Mouse (Mus musculus): ENCODE measurements around the gene Cish.

Gene Cish

DNA sequence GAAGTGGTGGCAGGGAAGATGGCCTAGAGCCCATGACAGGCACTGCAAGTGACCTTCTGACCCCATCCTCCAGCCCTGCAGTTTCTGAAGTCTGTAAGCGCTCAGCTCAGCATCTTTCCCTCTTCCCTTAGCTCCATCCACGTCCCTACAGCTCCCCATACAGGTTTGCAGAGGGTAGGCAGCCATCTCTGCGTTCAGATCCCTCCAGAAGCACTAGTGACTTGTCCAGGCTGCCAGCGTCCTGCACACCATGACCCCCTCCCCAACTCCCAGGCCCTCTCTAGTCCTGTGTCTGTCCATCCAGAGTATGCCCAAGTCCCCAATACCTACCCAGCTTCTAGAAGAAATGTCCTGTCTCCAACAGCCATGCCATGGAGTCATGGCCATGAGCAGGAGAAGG lies 17.7 kb upstream of the Cish start:
- DNase-seq (ENCODE audit: low spot score), result no peak

DNA sequence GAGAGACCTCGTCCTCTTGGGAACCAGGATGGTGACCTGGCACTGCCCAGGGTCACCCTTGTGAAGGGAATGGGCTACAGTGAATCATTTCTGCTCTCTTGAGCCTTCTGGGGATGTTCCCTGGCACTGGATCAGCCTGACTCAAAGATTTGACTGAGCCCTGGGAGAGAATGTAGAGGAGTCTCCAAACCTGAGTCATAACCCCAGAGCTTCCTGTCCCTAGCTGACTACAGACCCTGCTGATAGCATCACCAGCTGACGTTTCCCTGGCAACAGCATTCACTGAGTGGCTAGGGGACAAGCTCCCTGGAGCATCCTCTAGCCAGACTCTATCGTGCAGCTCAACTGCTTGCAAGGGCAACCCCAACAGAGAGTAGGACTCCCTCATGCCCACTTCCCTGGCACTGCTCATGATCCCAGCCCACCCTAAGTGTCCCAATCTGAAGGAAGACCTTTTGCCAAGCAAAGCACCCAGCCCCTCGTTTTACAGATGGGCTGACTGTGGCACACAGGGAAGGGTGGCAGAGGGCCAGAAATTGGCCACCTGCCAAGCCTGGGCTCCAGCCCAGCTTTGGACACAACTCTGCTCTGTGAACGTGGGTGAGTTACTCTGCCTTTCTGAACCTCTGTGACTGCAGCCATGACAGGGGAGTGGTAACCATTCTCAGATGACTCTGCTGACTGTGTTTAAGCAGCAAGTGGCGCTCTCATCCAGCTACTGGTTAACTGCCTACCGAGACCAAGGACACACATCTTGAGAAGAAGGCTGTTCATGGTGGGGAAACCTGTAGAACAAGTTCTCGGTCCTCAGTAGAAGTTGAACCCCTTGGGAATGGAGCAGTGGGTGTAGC lies 17.1 kb upstream of the Cish start:
- peak; percentile 43 for DNase-seq (ENCODE audit: low spot score)

DNA sequence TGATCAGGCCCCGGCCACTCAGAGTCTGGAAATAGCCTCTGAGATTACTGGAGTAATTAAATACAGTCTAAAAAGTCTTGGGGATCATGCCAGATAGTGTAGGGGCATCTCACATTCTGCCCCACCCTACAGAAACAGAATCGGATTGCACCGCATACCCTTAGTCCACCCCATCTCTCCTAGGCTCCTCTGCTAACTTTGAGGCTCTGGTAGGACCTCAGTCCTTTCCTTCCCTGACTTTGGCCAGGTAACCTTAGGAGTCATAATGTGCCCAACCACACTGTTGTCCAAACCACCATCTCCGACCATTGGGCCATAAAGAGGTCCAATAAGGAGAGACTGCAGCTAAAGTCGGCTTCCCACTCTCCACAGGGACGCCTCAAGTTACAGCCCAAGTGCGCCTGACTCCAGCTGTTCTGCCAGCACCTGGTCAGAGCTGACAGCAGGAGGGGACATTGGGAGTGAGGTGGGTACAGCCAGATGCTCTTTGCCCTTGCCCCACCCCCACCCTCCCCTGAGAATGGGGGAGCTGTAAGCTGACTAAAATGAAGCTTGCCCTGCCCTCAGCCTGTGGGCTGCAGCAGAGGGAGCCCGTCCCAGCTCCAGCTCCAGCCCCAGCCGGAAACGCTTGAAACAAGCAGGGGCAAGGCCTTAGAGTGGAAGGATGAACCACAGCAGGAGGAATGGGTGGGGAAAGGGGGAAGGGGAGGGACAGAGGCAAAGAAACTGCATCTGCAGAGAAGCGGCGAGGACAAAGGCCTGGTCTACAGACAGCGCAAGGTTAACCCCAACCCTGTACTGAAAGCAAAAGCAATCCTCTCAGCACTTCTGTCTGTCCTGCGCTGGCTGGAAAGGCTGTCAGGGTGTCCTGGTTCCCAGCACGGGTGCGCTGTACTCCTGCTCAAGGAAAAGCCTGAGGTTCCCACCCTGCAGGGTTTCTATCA lies 16.2 kb upstream of the Cish start:
- DNase-seq (ENCODE audit: low spot score), result peak; percentile 16

DNA sequence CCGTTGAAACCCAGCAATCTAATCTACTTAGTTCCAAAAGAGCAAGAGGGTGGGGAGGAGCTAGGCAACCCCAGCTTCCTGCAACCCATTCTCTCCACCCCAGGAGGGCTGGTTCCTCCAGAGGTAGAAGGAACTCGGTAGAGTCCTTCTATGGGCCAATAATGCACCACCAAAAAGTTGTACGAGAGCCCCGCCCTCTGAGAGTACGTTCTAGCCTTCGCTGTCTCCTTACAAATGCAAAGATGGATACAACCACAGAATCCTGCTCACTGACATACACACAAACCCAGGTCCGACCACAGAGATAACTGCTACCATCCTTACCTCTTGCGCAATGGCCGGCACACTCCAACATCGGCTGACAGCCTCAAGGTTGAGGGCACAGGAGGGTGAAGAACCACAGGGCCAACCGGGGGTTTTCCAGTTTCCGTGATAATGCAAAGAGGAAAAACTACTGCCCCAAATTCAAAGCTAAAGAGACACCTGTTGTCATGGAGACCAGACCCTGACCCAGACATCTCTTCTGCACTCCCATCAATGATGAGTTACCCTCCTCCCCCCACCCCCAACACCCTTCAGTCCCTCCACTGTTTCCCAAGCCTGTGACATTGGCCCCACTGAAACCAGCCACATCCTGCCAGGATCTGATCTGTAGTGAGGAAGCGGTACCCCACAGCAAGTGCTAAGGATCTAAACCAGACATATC lies 15.4 kb upstream of the Cish start:
- peak; percentile 28 for DNase-seq (ENCODE audit: low spot score)

DNA sequence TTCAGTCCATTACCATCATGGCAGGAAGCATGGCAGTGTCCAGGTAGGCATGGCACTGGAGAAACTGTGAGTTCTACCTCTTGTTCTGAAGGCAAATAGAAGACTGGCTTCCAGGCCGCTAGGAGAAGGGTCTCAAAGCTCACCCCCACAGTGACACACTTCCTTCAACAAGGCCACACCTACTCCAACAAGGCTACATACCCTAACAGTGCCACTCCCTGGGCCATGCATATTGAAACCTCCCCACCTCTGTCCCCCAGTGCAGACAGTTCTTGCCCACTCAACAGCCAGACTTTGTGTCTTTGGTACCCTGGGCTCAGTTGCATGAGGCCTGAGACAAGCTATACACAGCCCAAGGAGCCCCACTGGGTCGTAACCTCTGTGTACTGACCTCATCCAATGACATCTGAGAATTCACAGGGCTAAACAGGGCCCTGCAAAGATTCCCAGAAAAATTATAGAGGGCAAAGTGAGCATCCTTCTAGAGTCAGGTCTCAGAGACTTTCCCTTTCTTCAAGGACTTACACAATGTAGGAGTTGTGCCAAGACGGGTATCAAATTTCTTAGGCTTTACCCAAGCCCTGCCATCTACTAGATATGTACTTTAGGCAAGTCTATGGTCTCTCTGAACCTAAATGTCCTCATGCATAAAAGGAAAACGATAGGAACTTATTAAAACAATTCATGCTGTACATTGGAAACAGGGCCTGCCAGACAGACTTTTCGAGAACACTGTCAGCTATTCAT lies 14.4 kb upstream of the Cish start:
- no peak for DNase-seq (ENCODE audit: low spot score)

DNA sequence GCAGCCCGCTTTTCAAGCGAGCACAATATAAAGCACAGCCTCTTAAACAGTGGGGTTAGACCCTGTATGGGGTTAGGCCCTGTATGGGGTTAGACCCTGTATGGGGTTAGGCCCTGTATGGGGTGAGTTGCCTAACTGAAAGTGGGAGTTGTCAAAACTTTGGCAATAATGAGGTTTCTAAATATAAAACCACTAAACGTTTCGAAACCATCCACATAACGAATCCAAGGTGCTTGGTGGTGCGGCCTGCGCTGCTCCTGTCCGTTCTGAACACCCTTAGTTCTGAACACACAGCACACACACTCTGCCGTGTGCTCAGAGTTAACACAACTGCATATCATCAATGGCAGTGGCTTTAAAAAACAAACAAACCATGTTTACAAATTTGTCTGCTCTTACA lies 12.9 kb upstream of the Cish start:
- DNase-seq (ENCODE audit: low spot score), result no peak

DNA sequence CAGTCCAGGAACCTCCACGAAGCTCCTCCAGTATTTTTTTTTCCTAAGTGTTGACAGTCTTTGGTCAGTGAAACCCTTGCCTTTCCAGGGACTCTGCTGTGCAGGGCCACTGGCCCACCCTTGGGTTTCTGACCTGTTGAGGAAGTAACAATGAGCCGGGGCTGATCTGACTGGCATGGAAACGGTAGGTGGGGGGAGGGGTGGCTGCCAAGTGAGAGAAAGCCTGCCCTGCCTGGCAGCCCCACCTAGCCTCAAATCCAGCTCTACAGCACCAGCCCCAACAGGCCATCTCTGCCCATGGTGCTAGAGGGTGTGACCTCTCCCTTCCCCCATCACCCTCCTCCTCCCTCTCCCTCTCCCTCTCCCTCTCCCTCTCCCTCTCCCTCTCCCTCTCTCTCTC lies 10.8 kb upstream of the Cish start:
- no peak for DNase-seq (ENCODE audit: low spot score)

DNA sequence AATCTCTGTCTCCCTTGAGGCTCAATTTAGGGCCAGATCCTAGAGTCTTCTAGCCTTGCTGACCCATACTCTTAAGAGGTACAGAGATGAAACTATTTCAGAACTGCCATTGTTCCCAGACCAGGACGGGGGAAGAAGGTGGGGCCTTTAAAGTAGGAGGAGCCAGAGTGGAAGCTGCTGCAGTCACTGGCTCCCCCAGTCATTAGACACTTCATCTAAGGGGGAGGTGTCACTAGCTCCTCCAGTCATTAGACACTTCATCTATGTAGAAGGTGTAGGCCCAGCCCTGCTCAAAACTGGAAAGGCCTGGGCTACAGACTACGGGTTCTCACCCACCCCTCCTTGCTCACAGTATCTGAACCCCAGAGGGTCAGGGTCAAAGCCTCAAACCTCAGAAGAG lies 8.5 kb upstream of the Cish start:
- no peak for DNase-seq (ENCODE audit: low spot score)

DNA sequence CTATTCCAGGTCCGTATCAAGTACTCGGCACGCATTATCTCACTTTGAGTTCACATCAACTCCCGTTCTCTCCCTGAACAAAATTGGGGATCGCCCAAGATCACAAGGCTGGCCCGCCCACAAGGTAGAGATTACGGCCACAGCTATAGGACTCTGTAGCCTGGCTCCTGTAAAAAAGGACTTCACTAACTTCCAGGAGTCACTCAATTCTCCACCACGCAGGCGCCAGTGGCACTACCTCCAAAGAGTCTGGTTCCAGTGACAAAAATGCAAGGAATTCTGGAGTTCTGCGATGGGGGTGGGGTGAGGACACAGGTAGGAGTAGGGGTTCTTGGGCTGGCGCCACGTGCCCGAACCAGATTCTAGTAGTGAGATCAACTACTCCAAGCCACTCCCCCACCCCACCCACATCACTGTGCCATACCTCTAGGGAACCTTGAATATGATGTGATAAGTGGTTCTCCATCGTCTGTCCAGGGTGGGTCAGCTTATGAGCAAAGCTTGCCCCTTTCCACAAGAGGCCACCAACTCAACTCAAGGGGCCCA lies 7.6 kb upstream of the Cish start:
- DNase-seq (ENCODE audit: low spot score), result no peak

DNA sequence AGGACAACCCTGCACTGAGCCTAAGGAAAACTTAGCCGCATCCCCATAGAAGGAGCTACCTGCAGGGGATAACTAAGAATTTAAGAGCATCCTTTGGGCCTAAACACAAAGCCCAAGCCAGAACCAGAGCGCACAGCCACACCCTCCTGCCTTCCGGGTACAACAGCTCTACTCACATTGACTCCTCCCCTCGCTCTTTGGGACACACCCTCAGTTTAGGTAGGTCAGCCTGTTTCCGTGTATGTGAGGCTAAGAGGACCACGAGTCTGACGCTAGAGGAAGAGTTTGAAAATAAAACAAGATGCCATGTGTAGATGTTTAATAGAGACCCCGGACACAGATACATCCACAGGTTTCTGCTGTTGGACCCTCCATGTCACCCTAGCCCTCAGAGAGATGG lies 7.1 kb upstream of the Cish start:
- DNase-seq (ENCODE audit: low spot score), result no peak

DNA sequence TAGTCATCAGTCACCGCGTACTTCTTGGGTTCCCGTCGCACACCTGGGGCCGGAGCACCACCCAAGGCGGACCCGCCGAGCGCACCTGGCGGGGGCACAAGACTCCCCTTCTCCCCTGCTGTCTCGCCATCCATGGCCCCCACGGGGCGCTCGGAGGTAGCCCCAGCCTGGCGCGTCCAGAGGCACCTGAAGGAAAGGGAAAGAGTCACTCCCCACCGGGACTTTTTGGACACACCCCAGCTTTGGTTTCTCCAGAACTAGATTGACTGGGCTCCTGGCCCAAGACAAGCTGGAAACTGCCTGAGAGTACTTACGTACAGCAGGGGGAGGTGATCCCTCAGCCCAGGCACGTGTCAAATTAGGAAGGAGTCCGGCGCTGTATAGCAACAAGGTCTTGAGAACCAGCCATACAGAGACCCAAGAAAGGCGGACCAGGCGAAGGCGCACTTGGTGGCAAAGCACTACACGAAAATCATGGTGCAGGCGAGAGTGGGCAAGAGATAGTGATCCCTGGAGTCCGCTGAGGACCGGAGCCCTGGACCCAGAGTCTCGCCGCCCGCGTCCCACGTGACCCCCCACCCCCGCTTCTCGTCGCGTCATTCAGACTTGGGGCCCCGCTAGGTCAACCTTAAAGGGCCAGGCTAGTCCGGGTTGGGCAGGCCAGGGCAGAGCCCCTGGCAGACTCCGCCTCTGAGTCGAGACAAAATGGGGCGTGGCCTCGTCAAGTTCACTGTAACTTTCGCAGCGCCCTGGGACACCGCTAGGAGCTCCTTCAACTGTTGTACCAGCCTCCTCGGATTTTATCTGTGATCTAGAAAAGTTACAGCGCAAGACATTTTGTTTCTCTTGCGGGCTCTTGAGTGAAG lies 6.4 kb upstream of the Cish start, which contains the start of gene Mapkapk3:
Gene Mapkapk3 (minus strand): TSS at position 667 of the 866 bp plus-strand sequence.
- peak; percentile 88 for DNase-seq (ENCODE audit: low spot score)

DNA sequence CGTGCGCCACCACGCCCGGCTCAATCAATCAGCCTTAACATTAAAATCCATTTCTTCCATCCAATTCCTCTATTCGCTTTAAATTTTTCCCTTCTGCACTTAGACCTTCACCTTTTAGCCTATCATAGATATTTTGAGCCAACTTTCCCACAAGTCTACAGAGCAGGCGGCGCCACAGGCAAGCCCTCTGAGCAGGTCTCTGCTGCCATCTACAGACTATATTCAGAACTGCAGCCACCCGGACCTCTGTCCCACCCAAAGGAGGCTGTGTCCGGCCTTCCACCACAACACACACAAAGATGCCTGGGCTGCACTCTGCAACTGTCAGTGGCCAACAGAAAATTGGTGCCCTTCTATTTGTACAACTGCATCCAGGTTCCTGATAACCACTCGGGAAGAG lies 4.9 kb upstream of the Cish start:
- no peak for DNase-seq (ENCODE audit: low spot score)

DNA sequence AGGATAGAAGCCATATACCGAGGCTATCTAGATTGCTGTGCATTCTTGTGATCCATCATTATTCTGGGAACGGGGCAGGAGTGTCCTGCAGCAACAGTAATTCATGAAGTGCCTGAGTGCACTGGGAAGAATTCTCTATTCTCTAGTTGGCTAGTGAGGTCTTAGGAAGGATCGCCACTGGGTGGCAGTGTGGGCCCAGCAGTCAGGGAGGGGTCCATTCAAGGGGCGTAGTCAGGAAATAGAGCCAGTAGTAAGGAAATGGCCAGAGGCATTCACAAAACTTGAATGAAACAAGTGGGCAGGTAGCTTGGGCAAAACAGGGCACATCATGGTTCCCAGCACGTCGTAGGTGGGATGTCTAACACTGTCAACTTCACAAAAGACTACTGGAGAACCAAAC lies 1.6 kb upstream of the Cish start:
- no peak for DNase-seq (ENCODE audit: low spot score)

DNA sequence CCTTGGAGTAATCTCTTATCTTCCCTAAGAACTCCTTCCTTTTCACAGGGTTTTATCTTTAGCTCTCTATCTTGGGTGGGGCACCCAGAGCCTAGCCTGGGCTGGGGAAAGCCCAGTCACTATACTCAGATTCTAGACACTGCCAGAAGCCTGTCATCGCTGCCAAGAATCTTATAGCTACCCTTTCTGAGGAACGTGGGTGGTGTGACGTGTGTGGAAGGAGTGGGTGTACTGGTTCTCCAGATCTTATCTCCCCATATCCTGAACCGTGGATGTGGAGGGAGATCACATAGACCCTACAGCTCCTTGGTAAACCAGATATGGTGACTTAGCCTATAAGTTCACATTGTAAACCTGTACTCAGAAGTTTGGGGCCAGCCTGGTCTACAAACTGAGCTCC lies 210 bp upstream of the Cish start:
- no peak for DNase-seq (ENCODE audit: low spot score)

DNA sequence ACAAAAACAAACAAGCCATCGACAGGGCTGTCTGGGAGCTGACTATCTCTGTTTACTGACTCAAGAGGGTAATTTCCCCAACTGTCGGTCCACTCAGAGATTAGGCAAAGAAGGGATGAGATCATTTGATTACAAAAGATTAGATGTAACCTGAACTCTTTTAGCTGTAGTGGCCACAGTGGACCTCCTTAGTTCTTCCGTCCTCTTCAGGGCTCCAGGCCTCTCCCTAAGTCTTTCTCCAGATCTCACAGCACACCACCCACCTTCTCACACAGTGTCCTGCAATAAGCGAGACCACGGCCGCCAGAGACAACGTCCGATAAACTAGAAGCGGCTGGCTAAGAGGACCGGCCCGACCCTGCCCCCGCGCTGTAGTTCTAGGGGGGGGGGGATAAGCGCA lies 215 bp downstream of the Cish start:
- DNase-seq (ENCODE audit: low spot score), result no peak

DNA sequence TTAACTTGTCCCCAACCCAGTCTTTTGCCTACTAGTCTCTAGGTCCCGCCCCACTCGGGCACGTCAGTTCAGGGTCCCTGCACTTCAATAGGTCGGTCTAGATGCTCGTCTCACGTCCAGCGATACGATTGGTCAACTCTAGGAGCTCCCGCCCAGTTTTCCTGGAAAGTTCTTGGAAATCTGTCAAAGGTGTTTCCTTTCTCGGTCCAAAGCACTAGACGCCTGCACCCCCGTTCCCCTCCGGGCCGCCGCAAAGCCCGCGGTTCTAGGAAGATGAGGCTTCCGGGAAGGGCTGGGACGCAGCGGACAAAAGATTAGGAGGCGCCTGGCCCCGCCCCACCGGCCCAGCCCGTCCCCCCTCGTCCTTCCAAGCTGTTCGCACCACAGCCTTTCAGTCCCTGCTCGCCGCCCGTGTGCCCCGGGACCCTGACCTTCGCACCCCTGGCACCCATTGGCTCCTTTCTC lies 707 bp downstream of the Cish start:
- DNase-seq (ENCODE audit: low spot score), result peak; percentile 92

DNA sequence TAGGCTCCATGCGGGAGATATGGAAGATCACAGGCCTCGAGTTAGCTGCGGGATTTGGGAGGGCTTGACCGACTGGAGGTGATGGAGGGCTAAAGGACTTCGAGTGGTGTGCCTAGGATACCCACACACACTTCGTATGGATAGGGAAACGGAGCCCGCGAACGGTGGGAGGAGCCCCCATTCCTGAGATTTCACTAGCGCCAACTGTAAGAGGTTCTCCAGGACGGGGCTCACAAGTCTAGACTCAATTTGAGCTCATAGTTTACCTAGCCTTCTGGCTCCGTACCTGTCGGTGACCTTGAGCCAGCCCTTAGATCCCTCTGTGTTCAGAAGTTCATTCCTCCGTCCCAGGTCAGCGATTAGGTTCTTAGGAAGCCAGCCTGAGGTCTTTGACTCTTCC lies 1.2 kb downstream of the Cish start:
- DNase-seq (ENCODE audit: low spot score), result no peak

DNA sequence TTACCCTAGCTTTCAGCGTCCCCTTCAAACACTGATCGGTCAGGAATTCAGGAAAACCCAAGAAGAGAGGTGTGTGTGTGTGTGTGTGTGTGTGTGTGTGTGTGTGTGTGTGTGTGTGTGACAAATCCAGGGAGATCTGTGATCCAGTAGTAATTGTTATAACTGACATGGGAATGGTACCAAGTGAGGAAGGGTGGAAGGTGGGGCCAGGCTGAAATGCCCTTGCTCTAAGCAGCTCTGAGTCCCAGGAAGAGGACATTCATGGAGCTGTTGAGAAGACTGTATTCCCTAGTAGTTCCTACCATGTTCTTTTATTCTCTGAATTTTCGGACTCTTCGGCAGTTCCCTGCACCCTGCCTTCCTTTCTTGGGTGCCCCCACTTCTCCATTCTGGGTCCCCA lies 1.8 kb downstream of the Cish start:
- no peak for DNase-seq (ENCODE audit: low spot score)

DNA sequence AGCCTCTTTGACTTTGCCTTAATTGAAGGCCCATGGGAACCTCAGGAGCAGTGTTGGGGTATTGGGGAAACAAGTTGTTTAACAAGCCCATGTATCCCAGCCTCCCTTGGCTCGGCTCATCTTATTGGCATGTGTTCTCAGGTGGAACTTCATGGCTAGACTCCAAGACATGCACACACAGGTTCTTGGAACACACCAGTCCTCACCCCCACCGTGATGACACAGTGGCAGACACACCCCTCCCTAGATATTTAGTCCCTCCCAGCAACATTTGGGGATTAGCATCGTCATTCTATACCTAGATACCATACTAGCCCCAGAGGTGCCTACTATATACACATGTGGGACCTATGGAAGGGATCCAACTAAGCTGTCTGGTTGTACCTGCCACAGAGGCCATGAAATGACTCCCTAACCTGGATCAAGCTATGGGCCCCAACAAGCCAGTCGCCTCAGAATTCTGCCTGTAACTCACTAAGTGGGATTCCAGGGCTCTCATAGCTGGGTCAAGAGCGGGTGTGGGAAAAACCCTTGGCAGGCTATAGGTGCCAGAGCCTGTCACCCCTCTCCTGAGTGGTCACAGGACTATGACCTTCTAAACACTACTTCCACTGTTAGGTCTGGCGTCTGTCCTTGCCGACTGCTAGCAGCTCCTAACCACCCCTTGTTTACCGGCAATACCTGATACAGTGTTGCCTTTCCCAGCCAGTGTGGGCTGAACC lies 2.4 kb downstream of the Cish start:
- no peak for DNase-seq (ENCODE audit: low spot score)

DNA sequence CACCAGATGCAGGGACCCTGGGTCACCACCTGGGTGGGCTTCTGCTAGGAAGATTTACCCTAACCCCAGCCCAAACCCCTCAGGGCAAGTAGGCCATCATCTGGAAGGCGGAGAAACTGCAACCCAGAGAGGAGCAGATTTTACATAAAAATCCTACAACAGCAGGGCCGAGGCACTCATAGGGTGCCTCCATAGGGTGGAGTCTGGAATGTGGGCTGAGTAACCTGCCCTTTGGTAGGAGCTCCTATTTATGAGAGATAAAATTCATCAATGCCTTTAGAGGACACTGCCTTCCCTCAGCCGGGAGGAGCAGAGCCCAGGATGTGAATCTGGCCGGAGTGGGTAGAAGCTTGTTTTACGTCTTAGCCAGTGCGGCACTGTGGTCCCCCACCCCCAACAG lies 3.0 kb downstream of the Cish start:
- no peak for DNase-seq (ENCODE audit: low spot score)
